ENCODE assay signal across 8 mouse cellular contexts in genomic region chr11:6625478-6626387, GRCm38 (mm10). TPM values are rescaled to one million over a fixed set of nuclear protein-coding genes. Genes with fewer than 3 reads are reported as not detected.
DNase-seq lines count a peak whose midpoint lies in the region; ATAC-seq lines count a peak whose summit lies in the region.

Gene Tbrg4 (minus strand): TSS chr11:6626067.

- H3K9ac ChIP-seq in hindbrain, embryonic 15.5 days: peak within 1 kb of the TSS; percentile 60

- peaks cover 33% of the 10 kb centered on the region for H3K4me1 ChIP-seq in hindbrain, embryonic 15.5 days (replicated peaks)

- peak within 1 kb of the TSS; percentile 85 for H3K4me2 ChIP-seq in hindbrain, embryonic 15.5 days

- no peaks in the 10 kb centered on the region for H3K27me3 ChIP-seq in hindbrain, embryonic 15.5 days

- peak; percentile 90 for DNase-seq in T-cell, adult 2 months (ENCODE audit: low spot score)
- DNase-seq in cerebellum, postnatal 36 days: peak; percentile 93 to 94
- DNase-seq in frontal cortex, postnatal 36 days (ENCODE audit: low spot score in 2 of 2): peak; percentile 93 to 95
- DNase-seq in left cerebral cortex, adult 11 months (ENCODE audit: low spot score): peak; percentile 87
- DNase-seq in lung, postnatal 4 days: peak; percentile 94 to 96
- peak; percentile 90 for DNase-seq in retina, postnatal 7 days (ENCODE audit: low read depth, low spot score)
- peak; percentile 91 for DNase-seq in urinary bladder, adult 2 months (ENCODE audit: low spot score)

- H3K36me3 ChIP-seq in hindbrain, embryonic 15.5 days: peaks cover 25% of the 10 kb centered on the region

- no peaks in the 10 kb centered on the region for H3K9me3 ChIP-seq in hindbrain, embryonic 15.5 days

- peak within 1 kb of the TSS; percentile 86 for H3K27ac ChIP-seq in hindbrain, embryonic 15.5 days (replicated peaks)

- peak; percentile 96 for ATAC-seq in hindbrain, embryonic 15.5 days (ENCODE audit: low FRiP score, low read depth)

- peak within 1 kb of the TSS; percentile 79 for H3K4me3 ChIP-seq in hindbrain, embryonic 15.5 days

- under 1% methylated on average over 66 of the region's 66 CpGs for WGBS in hindbrain, embryonic 15.5 days

RNA-seq across cellular contexts. Expression of gene Tbrg4, which starts in this region (rescaled TPM):
- 31.8 and 33.0 TPM in 2 replicates for polyA plus RNA-seq in hindbrain, embryonic 15.5 days (2015; fragmentation: Nextera tagmentation; extraction: Ambion mirVana)
- 41.5 and 50.3 TPM in 2 replicates for polyA plus RNA-seq in urinary bladder, adult 2 months (2012; rRNA removed)

Comparison
In these comparisons a context has a peak if more than half of its experiments do, and no peak if none do; other contexts are left out.
1. Peak in every context shown above with its lines: DNase-seq, ATAC-seq, H3K4me3 ChIP-seq and H3K27ac ChIP-seq.